Mouse (Mus musculus) forebrain, embryonic 11.5 days (tissue): ENCODE results near the gene Cacybp. TPM values are rescaled to one million over a fixed set of nuclear protein-coding genes. Genes with fewer than 3 reads are reported as not detected.

ENCODE experiments used
- ATAC-seq: fragments of 200-750 bp; cut with Nextera tagmentation; replicated peaks from 2 replicates; pipeline ENCODE4 v1.8.0; 2017; ENCODE audit warnings: moderate TSS enrichment; ENCODE audit not compliant: low FRiP score
- DNase-seq: peaks from one replicate; pipeline ENCODE4 v3.0.0-alpha.2; 2017; ENCODE audit warnings: low spot score
- H3K27ac ChIP-seq: fragments of 300-500 bp; sonication (generic); 2 replicates; pipeline ENCODE4 v1.5.1; 2014; ENCODE audit warnings: low read depth, low read length
- H3K27me3 ChIP-seq: fragments of 300-500 bp; sonication (generic); 2 replicates; pipeline ENCODE4 v1.6.1; 2014; ENCODE audit warnings: mild to moderate bottlenecking, low read length, mixed read lengths; ENCODE audit not compliant: control insufficient read depth, insufficient read depth
- H3K36me3 ChIP-seq: fragments of 300-500 bp; sonication (generic); 2 replicates; pipeline ENCODE4 v1.6.1; 2014; ENCODE audit warnings: mild to moderate bottlenecking, low read length, moderate library complexity, mixed read lengths; ENCODE audit not compliant: control insufficient read depth, insufficient read depth
- H3K4me1 ChIP-seq: fragments of 300-500 bp; sonication (generic); replicated peaks from 2 replicates; pipeline ENCODE4 v1.6.1; 2014; ENCODE audit warnings: low read length, mixed read lengths; ENCODE audit not compliant: control insufficient read depth, insufficient read depth
- H3K4me2 ChIP-seq: fragments of 300-500 bp; sonication (generic); 2 replicates; pipeline ENCODE4 v1.6.1; 2014; ENCODE audit warnings: low read depth, mild to moderate bottlenecking, low read length, moderate library complexity, mixed read lengths; ENCODE audit not compliant: severe bottlenecking
- H3K4me3 ChIP-seq: fragments of 300-500 bp; sonication (generic); 2 replicates; pipeline ENCODE4 v1.5.1; 2014; ENCODE audit warnings: low read depth, low read length
- H3K9ac ChIP-seq: fragments of 300-500 bp; sonication (generic); 2 replicates; pipeline ENCODE4 v1.6.1; 2014; ENCODE audit warnings: low read length
- H3K9me3 ChIP-seq: fragments of 300-500 bp; sonication (generic); 2 replicates; pipeline ENCODE4 v1.6.1; 2016; ENCODE audit warnings: low read length, mixed read lengths; ENCODE audit not compliant: control insufficient read depth
- WGBS: fragments of 180-500 bp; shearing (Covaris S2); extraction: QIAGEN DNeasy Blood & Tissue Kit; methylation state at CpG from one replicate; pipeline ENCODE4 v1.1.7; 2014; 5-methylcytosine and 5-hydroxymethylcytosine counted together
- polyA plus RNA-seq: library from polyadenylated mRNA; unstranded; fragments of >200 nt; fragmentation: Nextera tagmentation; extraction: Ambion mirVana; gene quantifications from 2 replicates; pipeline ENCODE4 v1.2.1, GENCODE M21; 2014

Gene Cacybp
- polyA plus RNA-seq, 1 experiment from 2014 or later = 341 TPM

DNA sequence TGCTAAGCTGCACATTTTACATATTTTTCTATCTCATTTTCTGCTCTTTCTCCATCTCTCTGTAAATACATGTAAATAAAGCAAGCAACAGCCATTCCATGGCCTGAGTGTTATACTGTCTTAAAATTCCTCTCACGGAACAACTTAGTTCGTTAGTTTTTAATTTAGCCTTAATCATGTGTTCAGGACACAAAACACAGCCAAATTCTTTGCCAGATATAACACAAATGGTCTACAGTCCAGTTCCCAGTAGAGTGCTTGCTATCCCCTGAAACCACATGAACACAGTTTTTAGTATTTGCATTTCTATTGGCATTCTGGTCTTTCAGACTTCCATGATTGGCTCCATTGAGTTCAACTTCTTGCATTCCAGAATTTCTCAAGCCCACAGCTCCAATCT is 54.5 kb downstream of the Cacybp start:
- Histone ChIP-seq H3K4me3 (no peak overlapping the region), H3K36me3 (no peaks in the 10 kb centered on the region), H3K9ac (no peak overlapping the region), H3K9me3 (no peaks in the 10 kb centered on the region), H3K4me1 (no peaks in the 10 kb centered on the region), H3K27ac (no peak overlapping the region), H3K27me3 (no peaks in the 10 kb centered on the region), H3K4me2 (no peak overlapping the region)
- ATAC-seq (no peak), DNase-seq (no peak)
- WGBS = 83% methylated on average over 2 of the region's 2 CpGs

DNA sequence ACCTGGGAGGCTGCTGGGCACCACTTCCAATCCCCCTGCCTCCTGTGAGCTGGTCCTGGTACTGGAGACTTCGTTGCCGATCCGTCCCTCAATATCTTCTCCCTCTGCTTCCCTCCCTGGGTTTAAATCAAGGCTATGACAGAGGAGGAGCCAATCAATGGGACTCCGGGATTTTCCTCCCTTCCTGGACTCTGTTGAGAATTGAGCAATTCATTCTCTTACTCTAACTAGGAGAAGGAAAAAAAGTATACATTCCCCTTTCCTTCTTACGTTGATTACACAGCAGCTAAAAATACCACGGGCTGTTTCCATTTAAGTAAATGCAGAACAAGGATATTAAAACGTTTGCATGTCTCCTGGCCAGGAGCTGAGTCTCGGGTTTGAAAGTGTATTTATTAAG is 59.2 kb downstream of the Cacybp start, which contains the start of gene Tnn:
TSS of gene Tnn (minus strand) at position 101 of the 400 bp plus-strand sequence.
- H3K9ac ChIP-seq = no peak within 1 kb of the TSS
- H3K27me3 ChIP-seq = no peaks in the 10 kb centered on the region
- WGBS = 73% methylated on average over 8 of the region's 8 CpGs
- no peak within 1 kb of the TSS for H3K27ac ChIP-seq
- no peaks in the 10 kb centered on the region for H3K36me3 ChIP-seq
- H3K4me2 ChIP-seq = no peak within 1 kb of the TSS
- H3K4me3 ChIP-seq = no peak within 1 kb of the TSS
- no peak for ATAC-seq
- H3K9me3 ChIP-seq = no peaks in the 10 kb centered on the region
- no peak for DNase-seq
- H3K4me1 ChIP-seq = no peaks in the 10 kb centered on the region

Other genes starting within 250 kb of the Cacybp start
- gene 4930523C07Rik, start 168.5 kb downstream of the Cacybp start, polyA plus RNA-seq = 1.6 and 1.7 TPM in 2 replicates
- gene Tnn, start 59.3 kb downstream of the Cacybp start, polyA plus RNA-seq = not detected in 2 replicates
- 225 and 235 TPM in 2 replicates for gene Mrps14, start 17.7 kb downstream of the Cacybp start, polyA plus RNA-seq